Mouse (Mus musculus) spleen, adult 2 months (tissue): Measurements from ENCODE around the gene Olfr1058. TPM values are rescaled to one million over a fixed set of nuclear protein-coding genes. Genes with fewer than 3 reads are reported as not detected.
"Not testable (repeated sequence)": the region's sequence is repeated elsewhere in the genome, so short reads cannot be mapped to it uniquely, and the experiment has no call there.

ENCODE experiments used
- DNase-seq, 2 experiments: peaks; one replicate each; pipeline versions ENCODE4 v3.0.0 to v3.0.0-alpha.2; 2012 to 2021; ENCODE audit warnings: low spot score in 2 of 2, low read depth in 1 of 2
- H3K27ac ChIP-seq: fragments of 200-500 bp; 2 replicates; pipeline ENCODE4 v1.5.1; 2012; ENCODE audit warnings: low read length, inconsistent platforms; ENCODE audit not compliant: insufficient read depth
- H3K27me3 ChIP-seq: fragments of 200-500 bp; 2 replicates; pipeline ENCODE4 v1.6.1; 2012; ENCODE audit warnings: mild to moderate bottlenecking, moderate library complexity, low read length, inconsistent platforms; ENCODE audit not compliant: control insufficient read depth, insufficient read depth
- H3K36me3 ChIP-seq: fragments of 200-500 bp; 2 replicates; pipeline ENCODE4 v1.6.1; 2012; ENCODE audit warnings: mild to moderate bottlenecking, low read length, inconsistent platforms; ENCODE audit not compliant: control insufficient read depth, insufficient read depth
- H3K4me1 ChIP-seq: fragments of 200-500 bp; 2 replicates; pipeline ENCODE4 v1.6.1; 2011; ENCODE audit warnings: inconsistent platforms; ENCODE audit not compliant: control insufficient read depth, insufficient read depth, insufficient read length
- H3K4me3 ChIP-seq: fragments of 200-500 bp; 2 replicates; pipeline ENCODE4 v1.5.1; 2011; ENCODE audit warnings: mild to moderate bottlenecking, inconsistent platforms; ENCODE audit not compliant: insufficient read depth, insufficient read length; ENCODE audit errors: extremely low read depth
- CTCF ChIP-seq: fragments of 200-500 bp; IDR thresholded peaks from 2 replicates; pipeline ENCODE4 v1.5.1; 2011; ENCODE audit warnings: mild to moderate bottlenecking, inconsistent platforms; ENCODE audit not compliant: insufficient read depth, insufficient read length, insufficient replicate concordance; ENCODE audit errors: extremely low read depth
- POLR2A ChIP-seq: fragments of 200-500 bp; IDR thresholded peaks from 2 replicates; pipeline ENCODE4 v1.6.1; 2011; ENCODE audit warnings: low read depth, low read length, inconsistent platforms
- WGBS: fragments of 180-500 bp; shearing (Covaris S2); methylation state at CpG from one replicate; pipeline ENCODE4 v1.1.7; 2018; 5-methylcytosine and 5-hydroxymethylcytosine counted together
- polyA plus RNA-seq: library from polyadenylated mRNA; depleted of rRNA; stranded (reverse); fragments of >200 nt; gene quantifications from 2 replicates; pipeline ENCODE4 v1.2.3, GENCODE M21; 2012; rRNA removed

Olfr1058 gene
- not detected in 2 replicates for polyA plus RNA-seq

- H3K27ac ChIP-seq, DNase-seq, H3K4me3 ChIP-seq, H3K4me1 ChIP-seq, H3K27me3 ChIP-seq, H3K36me3 ChIP-seq: not testable (repeated sequence)
These were observed at the start of gene Olfr1058 for GRCm38 (mm10) chr2:86388461-86388860. Olfr1058 (minus strand) TSS chr2:86388561.

- DNase-seq, result not testable (repeated sequence)
These were observed 40.1 kb upstream of the Olfr1058 start for GRCm38 (mm10) chr2:86428511-86428910.

GRCm38 (mm10) chr2:86426649-86427048 lies 38.3 kb upstream of the Olfr1058 start, which contains the start of gene Olfr1062:
Olfr1062 (minus strand) TSS chr2:86426749.
- H3K4me3 ChIP-seq, H3K36me3 ChIP-seq, H3K4me1 ChIP-seq, H3K27ac ChIP-seq, DNase-seq, H3K27me3 ChIP-seq: not testable (repeated sequence)

More at GRCm38 (mm10) chr2:86428511-86428910, 40.1 kb upstream of the Olfr1058 start:
- not testable (repeated sequence) for H3K27ac ChIP-seq, H3K4me1 ChIP-seq, H3K4me3 ChIP-seq, H3K27me3 ChIP-seq, H3K36me3 ChIP-seq
- 40% methylated on average over 8 of the region's 8 CpGs for WGBS

- WGBS, result 76% methylated on average over 1 of the region's 1 CpGs
- H3K27me3 ChIP-seq, result no peaks in the 10 kb centered on the region
- H3K4me1 ChIP-seq, result no peaks in the 10 kb centered on the region
- H3K4me3 ChIP-seq, result no peak within 1 kb of the TSS
- no peak within 1 kb of the TSS for H3K27ac ChIP-seq
- no peak for DNase-seq
- TF ChIP-seq POLR2A, result no peak
- no peak for TF ChIP-seq CTCF
- H3K36me3 ChIP-seq, result no peaks in the 10 kb centered on the region
These were observed 25.6 kb upstream of the Olfr1058 start, which contains the start of gene Olfr1061 for GRCm38 (mm10) chr2:86413950-86414349. Olfr1061 (minus strand) TSS chr2:86414050.

GRCm38 (mm10) chr2:86395114-86395513 lies 6.8 kb upstream of the Olfr1058 start:
- Histone ChIP-seq H3K27ac (no peak overlapping the region), H3K27me3 (no peaks in the 10 kb centered on the region), H3K4me3 (no peak overlapping the region), H3K36me3 (no peaks in the 10 kb centered on the region), H3K4me1 (no peaks in the 10 kb centered on the region)
- 71% methylated on average over 2 of the region's 2 CpGs for WGBS
- TF ChIP-seq CTCF, result no peak
- no peak for TF ChIP-seq POLR2A
- no peak for DNase-seq

- Histone ChIP-seq H3K27me3 (no peaks in the 10 kb centered on the region), H3K36me3 (no peaks in the 10 kb centered on the region), H3K4me3 (no peak within 1 kb of the TSS), H3K4me1 (no peaks in the 10 kb centered on the region), H3K27ac (no peak within 1 kb of the TSS)
- no peak for DNase-seq
- no peak for TF ChIP-seq POLR2A
- no peak for TF ChIP-seq CTCF
These were observed 10.1 kb downstream of the Olfr1058 start, which contains the start of gene Olfr1057 for GRCm38 (mm10) chr2:86378293-86378692. Olfr1057 (minus strand) TSS chr2:86378393.

- 92% methylated on average over 2 of the region's 6 CpGs for WGBS
- H3K27ac ChIP-seq, H3K36me3 ChIP-seq: not testable (repeated sequence)
These were observed 22.0 kb downstream of the Olfr1058 start for GRCm38 (mm10) chr2:86366342-86366741.

GRCm38 (mm10) chr2:86362369-86362768 lies 26.0 kb downstream of the Olfr1058 start, which contains the start of gene Olfr1056:
Olfr1056 (minus strand) TSS chr2:86362469.
- H3K4me1 ChIP-seq, result no peaks in the 10 kb centered on the region
- H3K27ac ChIP-seq, result no peak within 1 kb of the TSS
- H3K4me3 ChIP-seq, result no peak within 1 kb of the TSS
- TF ChIP-seq CTCF (no peak), POLR2A (no peak)
- no peak for DNase-seq
- H3K27me3 ChIP-seq, result no peaks in the 10 kb centered on the region
- H3K36me3 ChIP-seq, result no peaks in the 10 kb centered on the region

More at GRCm38 (mm10) chr2:86366342-86366741, 22.0 kb downstream of the Olfr1058 start:
- H3K4me3 ChIP-seq, H3K4me1 ChIP-seq, DNase-seq, H3K27me3 ChIP-seq: not testable (repeated sequence)

GRCm38 (mm10) chr2:86351751-86352150 lies 36.6 kb downstream of the Olfr1058 start:
- H3K27ac ChIP-seq, H3K4me3 ChIP-seq, DNase-seq, H3K4me1 ChIP-seq, H3K27me3 ChIP-seq, H3K36me3 ChIP-seq: not testable (repeated sequence)
- WGBS, result 85% methylated on average over 1 of the region's 1 CpGs
